Mouse (Mus musculus): Measurements from ENCODE around the gene Ccdc130. TPM values are rescaled to one million over a fixed set of nuclear protein-coding genes. Genes with fewer than 3 reads are reported as not detected.

Ccdc130 gene
- total RNA-seq, 2 experiments from 2014 or later, result 31.9 to 35.9 TPM

DNA sequence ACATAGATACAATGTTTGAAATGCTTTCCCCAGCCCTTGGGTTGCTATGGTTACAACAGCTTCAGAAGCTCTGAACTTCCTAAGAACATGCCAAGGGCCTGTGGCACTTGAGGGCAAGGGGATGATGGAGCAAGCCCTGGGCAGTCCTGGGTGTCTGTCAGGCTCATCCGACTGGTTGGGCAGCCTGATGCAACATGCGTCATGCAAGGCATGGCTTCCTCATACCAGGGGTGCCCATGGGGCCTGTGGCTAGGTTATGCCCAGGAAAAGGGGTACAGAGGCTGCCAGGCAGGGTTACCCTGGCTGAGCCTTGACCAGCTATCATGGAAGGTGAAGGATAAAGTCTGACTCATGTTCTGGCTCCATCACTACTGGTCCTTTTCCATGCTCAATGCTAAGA is 37.1 kb downstream of the Ccdc130 start:
- no peak for DNase-seq (ENCODE audit: low spot score in 2 of 2)
- no peak for TF ChIP-seq CTCF (conservative IDR thresholded peaks at IDR 0.05)

DNA sequence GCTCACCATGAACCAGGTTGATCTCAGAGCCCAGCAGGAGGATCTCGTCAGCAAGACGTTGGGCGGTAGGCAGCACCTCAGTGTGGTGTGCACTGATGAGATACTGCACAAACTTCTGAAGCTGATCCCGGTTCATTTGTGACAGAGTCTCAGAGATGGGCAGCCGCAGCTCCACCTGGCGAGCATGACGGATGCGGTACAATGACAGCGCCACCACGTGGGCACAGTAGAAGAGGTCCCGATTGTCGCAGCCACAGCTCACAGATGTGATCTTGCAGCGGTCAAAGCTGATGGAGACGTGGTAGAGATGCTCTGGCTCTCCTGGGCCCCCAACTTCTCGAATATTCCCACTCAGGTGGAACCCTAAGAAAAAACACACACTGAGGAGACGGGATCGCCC is 39.4 kb downstream of the Ccdc130 start:
- peak; percentile 59 for TF ChIP-seq CTCF (conservative IDR thresholded peaks at IDR 0.05)

More for the DNA sequence above, 37.1 kb downstream of the Ccdc130 start:
- Histone ChIP-seq H3K27ac (no peak overlapping the region), H3K4me3 (no peak overlapping the region)

DNA sequence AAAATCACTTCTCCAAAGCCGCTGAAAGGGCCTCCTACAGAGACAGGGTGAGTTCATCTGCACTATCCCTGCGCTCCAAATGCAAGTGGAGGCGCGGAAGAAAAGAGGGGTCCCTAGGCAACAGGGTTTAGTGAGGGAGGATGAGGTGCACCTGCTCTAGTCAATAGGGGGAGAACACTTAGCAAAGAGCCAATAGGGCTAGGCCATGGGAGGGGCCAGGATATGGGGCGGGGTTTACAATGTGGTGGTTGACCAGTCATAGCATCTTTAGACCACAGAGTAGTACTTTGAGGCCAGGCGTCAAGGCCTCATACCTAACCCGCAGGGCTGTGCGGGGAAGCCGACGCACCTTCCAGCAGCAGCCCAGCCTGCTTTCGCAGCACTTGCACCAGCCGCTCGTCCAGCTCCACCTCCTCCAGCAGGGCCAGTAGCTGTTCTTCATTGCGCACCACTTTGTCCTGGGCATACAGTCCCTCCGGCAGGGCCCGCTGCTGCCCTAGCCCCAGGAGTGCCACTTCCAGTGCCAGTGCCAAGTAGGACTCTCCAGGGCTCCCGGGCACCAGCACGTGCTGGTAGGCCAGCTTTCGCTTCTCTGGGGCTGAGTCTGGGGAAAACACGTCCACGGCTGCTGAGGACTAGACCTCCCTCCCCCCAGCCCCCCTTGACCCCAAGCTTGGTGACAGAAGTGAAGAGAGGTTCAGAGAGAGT is 46.7 kb downstream of the Ccdc130 start:
- no peak for TF ChIP-seq CTCF (conservative IDR thresholded peaks at IDR 0.05)
- Histone ChIP-seq H3K4me3 (peak overlapping the region; percentile 47), H3K27ac (peak overlapping the region; percentile 94)
- peak in 1 of 2 experiments; percentile 57 for DNase-seq (ENCODE audit: low spot score in 2 of 2)

More for the DNA sequence above, 39.4 kb downstream of the Ccdc130 start:
- no peak overlapping the region for H3K4me3 ChIP-seq
- no peak overlapping the region for H3K27ac ChIP-seq
- no peak for DNase-seq (ENCODE audit: low spot score in 2 of 2)

DNA sequence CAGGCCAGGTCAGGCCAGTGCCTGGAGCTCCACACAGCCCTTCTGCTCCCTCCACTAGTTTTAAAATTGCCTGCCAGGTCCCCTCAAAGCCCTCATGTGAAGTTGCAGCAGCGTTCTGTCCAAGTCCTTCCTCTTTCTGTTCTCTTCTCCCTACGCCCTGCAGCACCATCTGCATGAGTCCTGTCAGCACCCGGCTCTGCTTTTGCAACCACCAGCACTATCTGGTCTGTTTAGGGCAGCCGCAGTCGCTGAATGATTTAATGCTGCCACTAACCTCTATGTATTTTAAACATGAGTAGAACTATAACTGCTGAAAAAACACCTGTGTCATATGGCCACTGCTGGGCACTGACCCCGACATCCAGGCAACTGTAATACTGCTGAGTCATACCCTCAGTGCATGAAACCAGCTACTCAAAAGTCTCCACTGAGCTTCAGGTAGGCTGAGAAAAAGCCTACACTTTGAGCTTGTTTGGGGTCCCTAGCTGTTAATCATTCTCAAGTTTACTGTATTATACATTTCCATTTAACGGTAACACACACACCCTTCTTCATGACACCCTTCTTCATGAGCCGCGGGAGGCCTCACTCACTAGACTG is 47.5 kb downstream of the Ccdc130 start:
- peak overlapping the region; percentile 47 for H3K4me3 ChIP-seq
- H3K27ac ChIP-seq, result peak overlapping the region; percentile 94
- TF ChIP-seq CTCF (conservative IDR thresholded peaks at IDR 0.05), result no peak
- peak in 1 of 2 experiments; percentile 65 for DNase-seq (ENCODE audit: low spot score in 2 of 2)

DNA sequence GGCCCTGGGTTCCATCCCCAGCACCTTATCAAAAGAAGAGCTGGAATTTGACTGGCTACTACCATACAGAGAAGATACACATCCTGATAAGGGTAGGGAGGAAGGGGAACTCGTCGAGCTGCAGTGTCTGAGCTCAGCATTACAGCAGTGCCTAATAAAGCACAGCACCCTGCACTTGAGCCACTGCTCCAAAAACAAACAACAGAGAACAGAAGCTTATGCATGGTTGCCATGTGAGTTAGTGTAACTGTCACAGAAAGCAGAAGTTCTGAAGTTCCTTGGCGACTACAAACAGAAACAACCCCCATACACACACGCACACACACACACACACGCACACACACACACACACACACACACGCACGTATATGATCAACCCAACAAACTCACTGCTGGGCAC is 50.1 kb downstream of the Ccdc130 start:
- peak overlapping the region; percentile 69; the same call in 1 of the 2 replicates for H3K27ac ChIP-seq
- H3K4me3 ChIP-seq, result no peak overlapping the region; the same call in 1 of the 2 replicates
- no peak for DNase-seq (ENCODE audit: low spot score in 2 of 2)
- no peak for TF ChIP-seq CTCF (conservative IDR thresholded peaks at IDR 0.05)

DNA sequence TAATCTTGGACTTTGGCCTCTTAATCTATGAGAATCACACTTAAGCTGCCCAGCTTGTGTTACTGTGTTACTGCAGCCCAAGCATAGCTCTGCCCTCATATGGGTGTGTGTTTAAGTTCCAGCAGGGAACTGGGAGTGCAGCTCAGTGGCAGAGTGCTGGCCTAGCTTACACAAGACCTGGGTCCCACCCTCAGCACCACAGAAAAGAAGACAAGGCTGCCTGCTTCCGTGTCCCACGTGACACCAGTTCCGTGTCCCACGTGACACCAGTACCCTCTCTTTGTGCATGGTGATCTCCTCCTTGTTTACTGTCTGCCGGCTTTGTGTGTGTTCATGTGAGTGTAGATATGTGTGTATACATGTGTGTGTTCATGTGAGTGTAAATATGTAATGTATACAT is 52.0 kb downstream of the Ccdc130 start:
- no peak for TF ChIP-seq CTCF (conservative IDR thresholded peaks at IDR 0.05)

DNA sequence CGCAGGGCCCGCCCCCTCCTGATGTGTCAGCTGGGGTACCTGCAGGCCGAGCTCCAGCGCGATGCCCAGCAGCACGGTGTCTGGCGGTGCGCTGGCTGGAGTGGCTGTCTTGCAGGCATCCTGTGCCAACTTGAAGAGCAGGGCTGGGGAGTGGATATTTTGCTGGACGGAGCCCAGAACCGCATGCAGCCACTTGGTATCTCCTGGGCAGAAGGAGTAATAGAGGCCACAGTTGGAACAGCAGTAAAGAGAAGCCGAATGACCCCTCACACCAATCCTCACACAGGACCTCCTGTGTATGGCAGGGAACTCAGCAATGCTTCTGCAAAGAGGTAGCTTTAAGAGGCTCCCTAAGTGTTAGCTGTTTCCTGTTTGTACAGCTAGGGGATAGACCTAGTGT is 53.0 kb downstream of the Ccdc130 start:
- no peak for DNase-seq (ENCODE audit: low spot score in 2 of 2)
- no peak overlapping the region for H3K27ac ChIP-seq
- TF ChIP-seq CTCF (conservative IDR thresholded peaks at IDR 0.05), result no peak

More for the DNA sequence above, 52.0 kb downstream of the Ccdc130 start:
- DNase-seq (ENCODE audit: low spot score in 2 of 2), result no peak
- Histone ChIP-seq H3K27ac (no peak overlapping the region; the same call in 1 of the 2 replicates), H3K4me3 (no peak overlapping the region)

DNA sequence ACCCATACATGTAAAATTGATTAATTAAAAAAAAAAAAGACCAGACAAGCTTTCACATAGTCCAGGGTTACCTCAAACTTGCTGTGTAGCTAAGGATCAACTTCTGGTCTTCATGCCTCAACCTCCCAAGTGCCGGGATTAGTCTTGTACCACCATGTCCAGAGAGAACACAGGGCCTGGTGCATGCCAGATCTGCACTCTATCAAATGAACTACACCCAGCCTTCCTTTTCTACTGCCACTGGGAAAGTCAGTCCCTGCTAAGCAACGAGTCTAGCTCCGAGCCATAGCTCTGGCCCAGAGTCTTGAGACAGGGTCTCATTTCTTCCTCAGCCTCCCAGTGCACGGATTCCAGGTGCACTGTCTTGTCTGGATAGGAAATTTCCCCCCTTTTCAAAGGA is 56.9 kb downstream of the Ccdc130 start:
- no peak overlapping the region for H3K27ac ChIP-seq
- no peak overlapping the region for H3K4me3 ChIP-seq
- no peak for DNase-seq (ENCODE audit: low spot score in 2 of 2)
- no peak for TF ChIP-seq CTCF (conservative IDR thresholded peaks at IDR 0.05)

More for the DNA sequence above, 53.0 kb downstream of the Ccdc130 start:
- H3K4me3 ChIP-seq, result no peak overlapping the region

DNA sequence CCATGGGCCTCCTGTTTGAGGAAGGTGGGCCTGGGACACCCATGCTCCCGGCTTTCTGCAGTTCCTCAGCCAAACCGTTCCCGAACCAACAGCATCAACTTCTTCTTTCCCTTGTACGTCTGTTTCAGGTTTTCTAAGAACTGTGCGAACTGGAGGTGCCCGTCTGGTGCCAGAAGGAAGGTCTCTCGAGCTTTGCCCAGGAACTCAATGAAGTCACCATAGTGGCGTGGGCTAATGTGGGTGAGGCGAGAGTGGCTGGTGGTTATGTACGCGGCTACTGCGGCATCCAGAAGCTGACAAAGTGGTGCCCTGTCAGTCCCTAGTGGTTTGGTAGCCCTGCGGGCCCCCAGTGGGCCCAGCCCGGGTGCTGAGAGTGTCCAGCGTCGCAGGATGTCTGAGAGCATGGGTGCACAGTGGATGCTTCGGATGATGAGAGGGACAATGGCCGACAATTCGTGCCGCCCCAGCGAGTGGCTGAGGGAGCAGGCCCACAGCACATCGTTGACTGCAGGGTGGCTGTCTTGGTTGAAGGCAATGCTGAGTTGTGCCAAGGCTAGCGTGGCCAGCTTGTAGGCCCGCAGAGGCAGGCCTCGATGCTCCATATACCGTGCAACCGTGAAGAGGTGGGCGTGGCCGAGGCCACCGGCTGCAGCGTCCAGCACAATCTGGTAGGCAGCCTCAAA is 58.2 kb downstream of the Ccdc130 start:
- no peak for DNase-seq (ENCODE audit: low spot score in 2 of 2)
- no peak for TF ChIP-seq CTCF (conservative IDR thresholded peaks at IDR 0.05)
- Histone ChIP-seq H3K27ac (no peak overlapping the region), H3K4me3 (no peak overlapping the region)

DNA sequence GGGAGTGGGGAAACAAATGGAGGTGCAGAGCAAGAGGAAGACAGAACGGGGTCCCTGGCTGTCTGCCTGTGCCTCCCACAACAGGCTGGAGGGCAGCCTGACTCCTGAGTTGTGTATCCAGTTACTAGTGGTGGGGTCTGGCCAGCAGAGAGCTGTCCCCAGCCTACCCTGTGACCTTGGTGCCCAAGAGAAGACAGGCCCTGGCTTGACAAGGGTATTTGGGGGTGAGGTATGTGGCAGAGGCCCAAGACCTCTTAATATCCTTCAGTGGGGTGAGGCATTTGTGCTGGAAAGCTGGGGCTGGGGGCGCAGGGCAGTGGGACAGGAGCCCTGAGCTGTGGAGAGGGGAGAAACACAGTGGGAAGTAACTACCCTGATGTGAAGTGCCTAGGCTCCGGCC is 59.0 kb downstream of the Ccdc130 start:
- no peak for TF ChIP-seq CTCF (conservative IDR thresholded peaks at IDR 0.05)
- DNase-seq (ENCODE audit: low spot score in 2 of 2), result no peak
- Histone ChIP-seq H3K27ac (no peak overlapping the region), H3K4me3 (no peak overlapping the region)

DNA sequence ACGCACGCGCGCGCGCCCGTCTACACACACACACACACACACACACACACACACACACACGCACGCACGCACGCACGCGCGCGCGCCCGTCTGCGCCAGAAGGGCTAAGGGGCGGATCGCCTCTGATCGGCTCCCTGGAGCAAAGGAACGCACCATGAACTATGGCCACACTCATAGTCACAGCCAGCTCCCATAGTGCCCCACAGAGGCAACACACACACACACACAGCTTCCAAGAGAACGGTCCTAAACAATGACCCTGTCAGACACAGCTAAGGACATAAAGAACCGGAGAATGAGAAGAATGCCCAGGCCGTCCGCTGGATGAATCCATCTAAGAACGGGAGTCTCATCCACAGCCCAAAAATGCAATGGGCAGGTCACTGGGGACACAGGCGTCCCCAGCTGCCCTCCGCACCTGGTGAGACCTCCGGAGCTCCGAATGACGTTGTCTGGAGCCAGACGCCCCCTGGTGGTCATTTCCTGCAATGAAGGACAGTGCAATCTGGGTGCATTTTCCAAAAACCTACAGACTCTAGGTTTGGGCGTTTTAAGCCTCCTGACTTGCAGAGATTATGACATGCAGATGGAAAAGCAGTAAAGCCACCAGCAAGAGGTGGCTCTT is 59.9 kb downstream of the Ccdc130 start:
- Histone ChIP-seq H3K4me3 (peak overlapping the region; percentile 36; the same call in 1 of the 2 replicates), H3K27ac (peak overlapping the region; percentile 56)
- TF ChIP-seq CTCF (conservative IDR thresholded peaks at IDR 0.05), result peak; percentile 97
- peak in 1 of 2 experiments; percentile 90 for DNase-seq (ENCODE audit: low spot score in 2 of 2)

DNA sequence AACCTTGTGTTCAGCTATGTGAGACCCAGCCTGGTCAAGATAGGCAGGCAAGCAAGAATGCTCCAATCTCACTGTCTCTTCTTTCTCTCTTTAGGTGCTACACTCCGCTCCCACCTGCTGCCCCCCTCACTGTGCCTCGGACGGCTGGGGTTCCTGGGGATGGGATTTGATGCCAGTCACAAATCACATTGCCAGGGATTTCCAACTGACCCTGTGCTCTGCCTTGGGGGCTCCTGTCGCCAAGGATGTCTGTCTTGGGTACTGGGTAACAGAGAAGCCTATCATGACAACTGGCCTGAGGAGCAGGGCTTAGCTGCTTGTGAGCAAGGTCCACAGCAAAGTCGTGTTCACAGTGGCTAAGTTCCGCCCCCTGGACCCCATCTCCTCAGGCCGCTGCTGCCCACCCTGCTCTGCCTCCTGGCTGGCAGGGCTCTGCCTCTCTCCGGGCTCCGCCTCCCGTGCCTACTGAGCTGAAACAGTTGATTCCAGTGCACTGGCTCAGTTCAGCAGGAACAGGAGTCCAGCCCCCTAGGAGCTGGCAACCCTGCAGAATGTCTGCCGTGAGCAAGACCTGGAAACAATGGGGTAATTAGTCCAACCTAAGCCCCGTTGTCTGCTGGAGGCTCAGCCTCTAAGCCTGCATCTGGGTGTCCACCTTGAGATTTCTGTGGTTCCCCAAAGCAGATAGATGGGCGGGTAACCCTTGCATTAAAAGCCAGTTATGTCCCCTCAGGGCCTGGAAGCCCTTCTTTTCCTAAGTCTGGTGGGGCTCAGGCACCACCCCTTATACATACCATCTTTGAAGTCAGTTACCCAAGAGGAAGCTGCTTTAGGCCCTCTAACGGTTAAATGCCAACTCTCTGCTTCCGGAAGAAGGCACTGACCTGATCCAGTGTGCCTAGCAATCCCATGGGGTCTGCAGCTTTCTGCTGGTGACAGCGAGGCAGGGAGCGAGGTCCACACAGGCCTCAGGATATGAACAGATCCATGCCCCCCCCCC is 61.5 kb downstream of the Ccdc130 start:
- DNase-seq (ENCODE audit: low spot score in 2 of 2), result no peak
- peak overlapping the region; percentile 55; the same call in 1 of the 2 replicates for H3K27ac ChIP-seq
- no peak overlapping the region for H3K4me3 ChIP-seq
- no peak for TF ChIP-seq CTCF (conservative IDR thresholded peaks at IDR 0.05)
